Mouse (Mus musculus) embryonic facial prominence, embryonic 12.5 days (tissue): Measurements from ENCODE around the gene Slc44a5. TPM values are rescaled to one million over a fixed set of nuclear protein-coding genes. Genes with fewer than 3 reads are reported as not detected.
A peak's percentile ranks its signal among the peaks of the same experiment; 100 is the strongest.

ENCODE experiments used
- ATAC-seq: fragments of 200-750 bp; cut with Nextera tagmentation; 2 replicates; pipeline ENCODE4 v1.8.0; 2017; ENCODE audit not compliant: insufficient number of reproducible peaks, insufficient read depth, low FRiP score, low TSS enrichment
- H3K27ac ChIP-seq: fragments of 300-500 bp; sonication (generic); 2 replicates; pipeline ENCODE4 v1.5.1; 2016; ENCODE audit warnings: mild to moderate bottlenecking
- H3K27me3 ChIP-seq: fragments of 300-500 bp; sonication (generic); 2 replicates; pipeline ENCODE4 v1.6.1; 2016; ENCODE audit warnings: mild to moderate bottlenecking, moderate library complexity
- H3K36me3 ChIP-seq: fragments of 300-500 bp; sonication (generic); 2 replicates; pipeline ENCODE4 v1.6.1; 2016; ENCODE audit warnings: mild to moderate bottlenecking
- H3K4me1 ChIP-seq: fragments of 300-500 bp; sonication (generic); 2 replicates; pipeline ENCODE4 v1.6.1; 2016
- H3K4me2 ChIP-seq: fragments of 300-500 bp; sonication (generic); replicated peaks from 2 replicates; pipeline ENCODE4 v1.6.1; 2016; ENCODE audit warnings: mild to moderate bottlenecking, moderate library complexity
- H3K4me3 ChIP-seq: fragments of 300-500 bp; sonication (generic); 2 replicates; pipeline ENCODE4 v1.5.1; 2016; ENCODE audit warnings: mild to moderate bottlenecking
- H3K9ac ChIP-seq: fragments of 300-500 bp; sonication (generic); 2 replicates; pipeline ENCODE4 v1.6.1; 2016; ENCODE audit warnings: mild to moderate bottlenecking, moderate library complexity
- H3K9me3 ChIP-seq: fragments of 300-500 bp; sonication (generic); 2 replicates; pipeline ENCODE4 v1.6.1; 2016; ENCODE audit warnings: mild to moderate bottlenecking, moderate library complexity
- WGBS: fragments of 180-500 bp; shearing (Covaris S2); methylation state at CpG from one replicate; pipeline ENCODE4 v1.1.7; 2016; 5-methylcytosine and 5-hydroxymethylcytosine counted together
- polyA plus RNA-seq: library from polyadenylated mRNA; unstranded; fragments of >200 nt; fragmentation: Nextera tagmentation; extraction: Ambion mirVana; gene quantifications from 2 replicates; pipeline ENCODE4 v1.2.1, GENCODE M21; 2016

Slc44a5 gene
- polyA plus RNA-seq, 1 experiment from 2014 or later, result 2.1 TPM

DNA sequence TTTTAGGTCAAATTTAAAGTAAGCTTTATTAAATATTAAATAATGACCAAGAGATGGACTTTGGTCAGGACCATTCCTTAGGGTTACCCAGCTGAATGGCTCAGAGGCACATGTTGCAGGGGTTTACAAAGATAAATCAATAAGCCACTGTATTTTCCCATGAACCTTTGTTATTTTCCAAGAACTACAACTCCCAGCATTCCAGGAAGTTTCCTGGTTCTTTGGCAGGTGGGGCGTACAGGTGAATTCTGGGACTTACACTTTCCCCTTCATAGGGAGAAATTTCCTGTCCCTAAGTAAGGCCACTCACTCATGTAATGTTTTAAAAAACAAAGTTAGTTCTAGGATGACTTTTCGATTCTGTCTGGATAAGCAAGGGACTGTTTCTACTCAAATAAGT is 235.2 kb downstream of the Slc44a5 start:
- Histone ChIP-seq H3K4me2 (no peak overlapping the region), H3K27ac (no peak overlapping the region), H3K9ac (no peak overlapping the region), H3K9me3 (no peaks in the 10 kb centered on the region), H3K36me3 (no peaks in the 10 kb centered on the region), H3K27me3 (no peaks in the 10 kb centered on the region), H3K4me3 (no peak overlapping the region), H3K4me1 (no peaks in the 10 kb centered on the region)
- ATAC-seq, result no peak
- WGBS, result 86% methylated on average over 2 of the region's 2 CpGs

GRCm38 (mm10) chr3:154209201-154209754 is 236.0 kb downstream of the Slc44a5 start:
- 44% methylated on average over 4 of the region's 4 CpGs for WGBS
- Histone ChIP-seq H3K27me3 (no peaks in the 10 kb centered on the region), H3K27ac (no peak overlapping the region), H3K36me3 (no peaks in the 10 kb centered on the region), H3K9ac (no peak overlapping the region), H3K4me3 (no peak overlapping the region), H3K9me3 (no peaks in the 10 kb centered on the region), H3K4me2 (no peak overlapping the region), H3K4me1 (no peaks in the 10 kb centered on the region)
- no peak for ATAC-seq

DNA sequence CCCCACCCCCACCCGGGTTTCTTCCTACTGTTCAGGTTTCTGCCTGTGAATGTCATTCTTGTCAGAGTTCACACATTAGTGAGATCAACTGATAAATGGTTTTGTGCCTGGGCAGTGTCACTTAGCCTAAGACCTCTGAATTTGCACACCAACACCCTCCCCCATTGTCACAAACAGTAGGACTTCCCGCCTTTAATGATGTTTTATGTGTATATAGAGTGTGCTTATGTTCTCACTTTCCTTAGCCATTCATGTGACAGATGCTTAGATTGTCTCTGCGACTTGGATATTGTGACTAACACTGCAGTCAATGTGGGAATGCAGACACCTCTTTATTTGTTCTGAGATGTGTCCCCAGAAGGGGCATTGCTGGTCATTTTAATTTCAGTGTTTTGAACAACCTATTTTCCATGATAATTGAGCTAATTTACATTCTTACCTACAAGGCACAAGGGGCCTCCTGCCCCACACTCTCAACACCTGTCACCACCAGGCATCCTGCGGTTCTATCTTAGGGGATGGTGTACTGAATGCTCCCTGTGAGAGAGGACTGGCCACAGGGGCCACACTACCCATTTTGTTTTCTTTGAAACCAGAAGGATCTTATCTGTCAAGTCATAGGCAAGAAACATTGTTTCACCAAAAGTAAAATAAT is 236.7 kb downstream of the Slc44a5 start:
- no peaks in the 10 kb centered on the region for H3K9me3 ChIP-seq
- H3K9ac ChIP-seq, result no peak overlapping the region
- H3K4me1 ChIP-seq, result no peaks in the 10 kb centered on the region
- H3K4me3 ChIP-seq, result no peak overlapping the region
- ATAC-seq, result no peak
- no peaks in the 10 kb centered on the region for H3K36me3 ChIP-seq
- no peak overlapping the region for H3K4me2 ChIP-seq
- no peak overlapping the region for H3K27ac ChIP-seq
- H3K27me3 ChIP-seq, result no peaks in the 10 kb centered on the region
- WGBS, result 17% methylated on average over 4 of the region's 4 CpGs

- 56% methylated on average over 10 of the region's 10 CpGs for WGBS
- no peak overlapping the region for H3K4me2 ChIP-seq
- ATAC-seq, result no peak
These were observed 237.3 kb downstream of the Slc44a5 start for GRCm38 (mm10) chr3:154210431-154211055.

DNA sequence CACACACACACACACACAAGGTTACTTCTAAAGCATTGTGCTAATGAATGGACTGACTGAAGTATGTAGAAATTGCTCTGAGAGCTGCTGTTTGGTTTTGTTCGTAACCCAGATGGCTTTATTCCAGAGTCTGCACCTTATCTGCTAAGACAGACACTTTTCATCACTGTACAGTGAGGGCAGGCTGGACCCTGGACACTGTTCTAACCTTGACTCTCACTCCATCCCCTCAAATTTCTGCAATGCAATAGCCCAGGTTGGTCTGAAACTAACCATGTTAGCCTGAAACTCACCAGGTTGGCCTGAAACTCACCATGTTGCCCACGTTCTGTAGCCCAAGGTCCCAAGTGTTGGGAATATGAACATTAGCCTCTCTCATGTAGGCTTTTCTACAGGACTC is 239.3 kb downstream of the Slc44a5 start:
- Histone ChIP-seq H3K9ac (no peak overlapping the region), H3K36me3 (no peaks in the 10 kb centered on the region), H3K4me1 (no peaks in the 10 kb centered on the region), H3K9me3 (no peaks in the 10 kb centered on the region), H3K4me2 (no peak overlapping the region), H3K27me3 (no peaks in the 10 kb centered on the region), H3K27ac (no peak overlapping the region), H3K4me3 (no peak overlapping the region)
- ATAC-seq, result no peak
- WGBS, result 86% methylated on average over 2 of the region's 2 CpGs

More at GRCm38 (mm10) chr3:154210431-154211055, 237.3 kb downstream of the Slc44a5 start:
- Histone ChIP-seq H3K27me3 (no peaks in the 10 kb centered on the region), H3K27ac (no peak overlapping the region), H3K36me3 (no peaks in the 10 kb centered on the region), H3K9ac (no peak overlapping the region), H3K9me3 (no peaks in the 10 kb centered on the region), H3K4me3 (no peak overlapping the region), H3K4me1 (no peaks in the 10 kb centered on the region)

DNA sequence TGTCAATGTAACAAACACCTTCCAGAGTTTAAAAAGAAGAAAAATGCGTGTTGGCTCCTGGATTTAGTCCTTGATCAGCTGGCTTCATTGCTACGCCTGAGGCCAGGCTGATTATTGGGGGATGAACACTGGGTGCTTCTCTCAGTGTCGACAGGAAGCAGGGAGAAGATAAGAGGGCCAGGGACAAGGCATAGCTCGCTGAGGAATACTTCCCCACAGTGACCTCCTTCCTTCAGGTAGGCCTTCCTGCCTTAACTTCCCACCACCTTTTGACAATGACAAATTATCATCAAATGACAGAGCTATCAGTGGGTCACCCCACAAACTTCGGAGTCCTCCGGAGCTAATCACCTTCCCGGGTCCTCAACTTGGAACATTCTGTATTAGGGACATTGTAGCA is 242.1 kb downstream of the Slc44a5 start:
- Histone ChIP-seq H3K4me2 (no peak overlapping the region), H3K27me3 (no peaks in the 10 kb centered on the region), H3K4me1 (no peaks in the 10 kb centered on the region), H3K4me3 (no peak overlapping the region), H3K9me3 (no peaks in the 10 kb centered on the region), H3K36me3 (no peaks in the 10 kb centered on the region), H3K27ac (no peak overlapping the region), H3K9ac (no peak overlapping the region)
- ATAC-seq, result no peak
- 78% methylated on average over 7 of the region's 7 CpGs for WGBS

DNA sequence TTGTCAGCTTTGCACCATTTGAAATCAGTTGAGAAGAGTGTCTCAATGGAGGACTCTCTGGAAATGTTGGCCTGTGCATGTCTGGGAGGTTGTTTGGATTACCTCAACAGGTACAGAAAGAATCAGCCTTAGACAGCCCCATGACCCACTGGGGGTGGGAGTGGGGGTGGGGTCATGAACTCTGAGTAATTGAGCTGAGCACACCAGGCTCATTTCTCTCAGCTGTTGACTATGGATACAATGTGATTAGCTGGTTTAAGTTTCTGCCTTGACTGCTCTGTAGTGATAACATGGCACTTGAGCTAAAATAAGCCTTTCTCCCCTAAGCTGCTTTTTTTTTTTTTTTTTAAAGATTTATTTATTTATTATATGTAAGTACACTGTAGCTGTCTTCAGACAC is 242.5 kb downstream of the Slc44a5 start:
- Histone ChIP-seq H3K4me1 (no peaks in the 10 kb centered on the region), H3K27ac (no peak overlapping the region), H3K36me3 (no peaks in the 10 kb centered on the region), H3K4me2 (no peak overlapping the region), H3K27me3 (no peaks in the 10 kb centered on the region), H3K9ac (no peak overlapping the region), H3K9me3 (no peaks in the 10 kb centered on the region), H3K4me3 (no peak overlapping the region)
- ATAC-seq, result no peak

- H3K4me1 ChIP-seq, result peaks cover 11% of the 10 kb centered on the region; the same call in 1 of the 2 replicates
- WGBS, result 37% methylated on average over 8 of the region's 8 CpGs
- H3K4me3 ChIP-seq, result no peak overlapping the region
- H3K4me2 ChIP-seq, result no peak overlapping the region
- peak; percentile 50; the same call in 1 of the 2 replicates for ATAC-seq
- H3K36me3 ChIP-seq, result no peaks in the 10 kb centered on the region
- no peaks in the 10 kb centered on the region for H3K27me3 ChIP-seq
- H3K9ac ChIP-seq, result no peak overlapping the region
- H3K9me3 ChIP-seq, result no peaks in the 10 kb centered on the region
- peak overlapping the region; percentile 57 for H3K27ac ChIP-seq
These were observed 248.9 kb downstream of the Slc44a5 start for GRCm38 (mm10) chr3:154222141-154222591.

DNA sequence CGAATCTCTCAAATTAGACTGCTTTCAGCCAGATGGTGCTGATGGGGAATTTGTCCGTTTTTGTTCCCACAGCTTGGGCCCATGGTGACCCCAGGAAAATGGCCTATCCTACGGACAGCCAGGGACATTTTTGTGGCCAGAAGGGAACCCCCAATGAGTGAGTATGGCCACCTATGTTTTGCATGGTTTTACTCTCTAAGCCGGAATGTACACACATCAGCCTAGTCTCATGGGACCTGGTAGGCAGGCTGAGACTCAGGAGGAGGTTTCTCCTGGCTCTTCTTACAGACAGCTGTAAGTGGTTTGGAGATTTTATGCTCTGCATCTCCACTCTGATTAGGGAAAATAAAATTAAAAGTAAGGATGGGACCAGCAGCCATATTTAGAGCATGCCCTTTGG is 249.5 kb downstream of the Slc44a5 start:
- ATAC-seq, result peak; percentile 23; the same call in 1 of the 2 replicates
- Histone ChIP-seq H3K27me3 (peaks cover 2% of the 10 kb centered on the region; the same call in 1 of the 2 replicates), H3K4me3 (no peak overlapping the region), H3K4me2 (no peak overlapping the region), H3K36me3 (no peaks in the 10 kb centered on the region), H3K4me1 (peaks cover 11% of the 10 kb centered on the region; the same call in 1 of the 2 replicates), H3K9ac (no peak overlapping the region), H3K27ac (peak overlapping the region; percentile 57), H3K9me3 (no peaks in the 10 kb centered on the region)
- WGBS, result 39% methylated on average over 4 of the region's 4 CpGs

DNA sequence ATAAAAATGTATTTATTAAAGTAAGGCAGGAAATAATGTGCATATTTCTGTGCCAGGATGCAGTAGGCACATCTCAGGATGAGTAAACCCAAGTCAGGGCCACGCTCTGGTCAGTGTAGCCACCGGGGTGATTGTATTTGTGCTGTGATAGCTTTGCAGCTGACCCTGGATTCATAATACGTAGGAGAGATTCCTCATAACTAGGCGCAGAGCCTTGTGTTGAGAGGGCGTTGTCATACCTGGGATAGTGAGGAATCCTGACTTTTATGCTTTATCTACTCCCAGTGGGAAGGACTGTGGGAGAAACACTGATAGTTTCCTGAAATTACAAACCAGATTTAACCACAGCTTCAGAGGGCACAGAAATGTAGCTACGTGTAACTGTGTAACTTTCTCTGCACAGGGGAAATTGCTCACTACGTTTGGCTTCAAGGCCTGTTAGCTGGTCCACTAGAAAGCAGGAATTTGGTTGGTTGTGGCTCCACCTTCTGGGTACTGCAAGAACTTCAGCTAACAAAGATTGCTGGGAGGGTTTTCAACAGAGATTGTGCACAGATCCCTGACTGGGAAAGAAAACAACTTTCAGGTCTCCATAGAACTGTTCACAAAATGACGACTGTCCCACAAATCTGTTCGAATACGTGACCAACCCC is 253.0 kb downstream of the Slc44a5 start:
- Histone ChIP-seq H3K36me3 (no peaks in the 10 kb centered on the region), H3K9ac (no peak overlapping the region), H3K4me1 (peaks cover 11% of the 10 kb centered on the region; the same call in 1 of the 2 replicates), H3K4me3 (no peak overlapping the region), H3K27ac (no peak overlapping the region), H3K9me3 (no peaks in the 10 kb centered on the region), H3K27me3 (peaks cover 2% of the 10 kb centered on the region; the same call in 1 of the 2 replicates), H3K4me2 (no peak overlapping the region)
- no peak for ATAC-seq
- WGBS, result 50% methylated on average over 10 of the region's 10 CpGs

GRCm38 (mm10) chr3:154244932-154245331 is 271.7 kb downstream of the Slc44a5 start:
- Histone ChIP-seq H3K36me3 (no peaks in the 10 kb centered on the region), H3K4me1 (no peaks in the 10 kb centered on the region), H3K27me3 (no peaks in the 10 kb centered on the region), H3K27ac (no peak overlapping the region), H3K4me3 (no peak overlapping the region), H3K9me3 (0 out of 2 replicates have a peak, but pooled peaks cover 4% of the 10 kb centered on the region), H3K4me2 (no peak overlapping the region), H3K9ac (no peak overlapping the region)
- ATAC-seq, result no peak
- 77% methylated on average over 1 of the region's 1 CpGs for WGBS
